Comparison of ENCODE assay signal across 7 mouse cellular contexts in the genomic region with DNA sequence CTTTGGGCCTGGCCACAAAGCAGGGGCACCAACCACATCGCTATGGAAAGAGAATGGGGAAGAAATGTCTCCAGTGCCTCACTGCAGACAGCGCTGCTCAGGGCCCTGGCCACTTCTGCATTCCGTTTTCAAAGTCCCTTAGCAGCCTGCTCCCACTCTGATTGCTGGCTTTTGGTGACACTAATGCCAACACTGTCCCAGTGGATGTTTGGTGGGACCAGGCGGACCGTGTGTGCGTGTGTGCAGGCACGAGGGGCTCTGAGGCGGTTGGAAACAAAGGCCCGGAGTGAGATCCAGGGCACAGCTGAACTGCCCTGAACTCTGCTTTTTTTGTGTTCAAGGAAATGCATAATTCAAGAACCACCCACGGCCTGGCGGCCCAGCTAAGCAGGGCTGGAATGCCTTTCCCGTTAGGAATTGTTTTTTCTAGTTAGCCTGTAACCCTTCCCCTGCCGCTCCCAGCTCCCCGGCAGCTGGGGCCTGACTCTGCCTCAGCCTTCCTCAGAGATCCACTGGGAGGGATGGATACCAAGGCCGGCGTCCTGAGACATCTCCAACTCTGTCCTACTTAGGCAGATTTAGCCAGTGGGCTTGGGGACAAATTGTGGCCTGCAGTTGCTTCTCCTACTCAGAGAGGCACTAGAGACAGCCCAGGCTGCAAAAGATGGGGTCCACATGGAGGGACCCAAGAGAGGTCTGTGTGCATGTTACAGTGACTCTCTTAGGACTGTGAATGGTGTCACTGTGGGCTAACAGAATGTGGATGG.
A peak's percentile ranks its signal among the peaks of the same experiment; 100 is the strongest.
DNase-seq lines count a peak whose midpoint lies in the region; ATAC-seq lines count a peak whose summit lies in the region.

No protein-coding gene starts in this region.

- no peaks in the 10 kb centered on the region for H3K9me3 ChIP-seq in forebrain, embryonic 11.5 days (ENCODE audit: control insufficient read depth, low read length)
- H3K9me3 ChIP-seq in heart, embryonic 13.5 days, result no peaks in the 10 kb centered on the region
- H3K9me3 ChIP-seq in kidney, embryonic 16.5 days (ENCODE audit: low read length), result no peaks in the 10 kb centered on the region
- no peaks in the 10 kb centered on the region for H3K9me3 ChIP-seq in liver, embryonic 11.5 days (ENCODE audit: control insufficient read depth, low read length)
- H3K9me3 ChIP-seq in neural tube, embryonic 12.5 days, result no peaks in the 10 kb centered on the region

- peak overlapping the region; percentile 28 for H3K9ac ChIP-seq in forebrain, embryonic 11.5 days (ENCODE audit: low read length)
- H3K9ac ChIP-seq in heart, embryonic 13.5 days, result peak overlapping the region; percentile 24
- H3K9ac ChIP-seq in kidney, embryonic 16.5 days (replicated peaks; ENCODE audit: low read length), result peak overlapping the region; percentile 47
- H3K9ac ChIP-seq in liver, embryonic 11.5 days (ENCODE audit: low read depth, low read length), result peak overlapping the region; percentile 15; the same call in 1 of the 2 replicates
- no peak overlapping the region for H3K9ac ChIP-seq in neural tube, embryonic 12.5 days

- H3K27ac ChIP-seq in forebrain, embryonic 11.5 days (ENCODE audit: low read depth, low read length), result peak overlapping the region; percentile 88
- peak overlapping the region; percentile 93 for H3K27ac ChIP-seq in heart, embryonic 13.5 days (replicated peaks)
- H3K27ac ChIP-seq in kidney, embryonic 16.5 days (ENCODE audit: low read length), result peak overlapping the region; percentile 99
- H3K27ac ChIP-seq in liver, embryonic 11.5 days (ENCODE audit: low read depth, low read length), result peak overlapping the region; percentile 85
- H3K27ac ChIP-seq in neural tube, embryonic 12.5 days, result peak overlapping the region; percentile 63

- DNase-seq in brain, adult 2 months (ENCODE audit: low read depth, low spot score), result peak; percentile 64
- peak; percentile 80 for DNase-seq in forebrain, embryonic 11.5 days (ENCODE audit: low spot score)
- no peak for DNase-seq in liver, embryonic 11.5 days (ENCODE audit: low spot score)
- DNase-seq in thymus, postnatal 36 days, result no peak

- H3K27me3 ChIP-seq in forebrain, embryonic 11.5 days (ENCODE audit: control insufficient read depth, insufficient read depth, low read length), result no peaks in the 10 kb centered on the region
- no peaks in the 10 kb centered on the region for H3K27me3 ChIP-seq in heart, embryonic 13.5 days (replicated peaks)
- no peaks in the 10 kb centered on the region for H3K27me3 ChIP-seq in kidney, embryonic 16.5 days (ENCODE audit: insufficient read depth, low read length)
- no peaks in the 10 kb centered on the region for H3K27me3 ChIP-seq in liver, embryonic 11.5 days (replicated peaks; ENCODE audit: control insufficient read depth, insufficient read depth, low read length)
- H3K27me3 ChIP-seq in neural tube, embryonic 12.5 days (replicated peaks), result no peaks in the 10 kb centered on the region

- H3K4me3 ChIP-seq in forebrain, embryonic 11.5 days (ENCODE audit: low read depth, low read length), result no peak overlapping the region
- H3K4me3 ChIP-seq in heart, embryonic 13.5 days, result no peak overlapping the region
- H3K4me3 ChIP-seq in kidney, embryonic 16.5 days (ENCODE audit: low read length), result no peak overlapping the region
- H3K4me3 ChIP-seq in liver, embryonic 11.5 days (ENCODE audit: low read depth, low read length), result no peak overlapping the region
- no peak overlapping the region for H3K4me3 ChIP-seq in neural tube, embryonic 12.5 days

- no peaks in the 10 kb centered on the region for H3K36me3 ChIP-seq in forebrain, embryonic 11.5 days (ENCODE audit: control insufficient read depth, insufficient read depth, low read length)
- no peaks in the 10 kb centered on the region for H3K36me3 ChIP-seq in heart, embryonic 13.5 days
- H3K36me3 ChIP-seq in kidney, embryonic 16.5 days (ENCODE audit: insufficient read depth, low read length), result no peaks in the 10 kb centered on the region
- no peaks in the 10 kb centered on the region for H3K36me3 ChIP-seq in liver, embryonic 11.5 days (ENCODE audit: control insufficient read depth, insufficient read depth, low read length)
- no peaks in the 10 kb centered on the region for H3K36me3 ChIP-seq in neural tube, embryonic 12.5 days

- H3K4me2 ChIP-seq in forebrain, embryonic 11.5 days (ENCODE audit: low read depth, low read length, severe bottlenecking), result no peak overlapping the region
- H3K4me2 ChIP-seq in heart, embryonic 13.5 days, result no peak overlapping the region
- H3K4me2 ChIP-seq in kidney, embryonic 16.5 days (replicated peaks; ENCODE audit: low read depth, low read length), result no peak overlapping the region; the same call in 1 of the 2 replicates
- no peak overlapping the region for H3K4me2 ChIP-seq in liver, embryonic 11.5 days
- H3K4me2 ChIP-seq in neural tube, embryonic 12.5 days (replicated peaks), result no peak overlapping the region

- peaks cover 18% of the 10 kb centered on the region for H3K4me1 ChIP-seq in forebrain, embryonic 11.5 days (replicated peaks; ENCODE audit: control insufficient read depth, insufficient read depth, low read length)
- H3K4me1 ChIP-seq in heart, embryonic 13.5 days, result peaks cover 62% of the 10 kb centered on the region
- peaks cover 70% of the 10 kb centered on the region for H3K4me1 ChIP-seq in kidney, embryonic 16.5 days (ENCODE audit: insufficient read depth, low read length)
- peaks cover 42% of the 10 kb centered on the region for H3K4me1 ChIP-seq in liver, embryonic 11.5 days (replicated peaks; ENCODE audit: control insufficient read depth, insufficient read depth, low read length)
- peaks cover 58% of the 10 kb centered on the region for H3K4me1 ChIP-seq in neural tube, embryonic 12.5 days

- WGBS in forebrain, embryonic 11.5 days, result 9% methylated on average over 16 of the region's 16 CpGs
- WGBS in heart, embryonic 13.5 days, result 26% methylated on average over 16 of the region's 16 CpGs
- WGBS in kidney, embryonic 16.5 days, result 11% methylated on average over 16 of the region's 16 CpGs
- 45% methylated on average over 16 of the region's 16 CpGs for WGBS in liver, embryonic 11.5 days
- WGBS in neural tube, embryonic 12.5 days, result 10% methylated on average over 16 of the region's 16 CpGs

- peak; percentile 81 for ATAC-seq in forebrain, embryonic 11.5 days (replicated peaks; ENCODE audit: low FRiP score)
- ATAC-seq in heart, embryonic 13.5 days (ENCODE audit: extremely low read depth, insufficient number of reproducible peaks, low FRiP score, low TSS enrichment), result no peak
- ATAC-seq in kidney, embryonic 16.5 days (ENCODE audit: low FRiP score, low TSS enrichment), result peak; percentile 78
- no peak for ATAC-seq in liver, embryonic 11.5 days (replicated peaks; ENCODE audit: low FRiP score)
- peak; percentile 83 for ATAC-seq in neural tube, embryonic 12.5 days (ENCODE audit: low FRiP score, low read depth)

Comparison
In these comparisons a context has a peak if more than half of its experiments do, and no peak if none do; other contexts are left out.
1. DNase-seq: peak in brain, adult 2 months (single experiment) and forebrain, embryonic 11.5 days (single experiment); none in liver, embryonic 11.5 days (single experiment) and thymus, postnatal 36 days (0 of 2).
2. ATAC-seq: peak in forebrain, embryonic 11.5 days (single experiment), kidney, embryonic 16.5 days (single experiment) and neural tube, embryonic 12.5 days (single experiment); none in heart, embryonic 13.5 days (single experiment) and liver, embryonic 11.5 days (single experiment).
3. Peak in every context shown above with its lines, with median percentiles within 50 percentile points of each other: H3K27ac ChIP-seq.